16 mouse cellular contexts compared by ENCODE assay signal in the genomic region with DNA sequence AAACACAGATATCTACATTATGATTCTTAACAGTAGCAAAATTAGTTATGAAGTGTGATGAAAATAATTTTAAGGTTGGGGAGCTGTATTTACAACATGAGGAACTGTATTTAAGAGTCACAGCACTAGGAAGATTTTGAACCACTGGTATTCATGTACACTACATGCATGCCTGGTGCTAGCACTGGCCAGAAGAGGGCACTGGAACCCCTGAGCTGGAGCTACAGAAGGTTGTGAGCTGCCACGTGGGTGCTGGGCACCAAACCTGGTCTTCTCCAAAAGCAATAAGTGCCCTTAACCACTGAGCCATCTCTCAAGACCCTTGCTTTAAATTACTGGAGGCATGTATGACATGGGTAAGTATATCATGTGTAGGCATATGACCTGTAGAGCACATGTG. TPM values are rescaled to one million over a fixed set of nuclear protein-coding genes. Genes with fewer than 3 reads are reported as not detected.
DNase-seq lines count a peak whose midpoint lies in the region; ATAC-seq and TF ChIP-seq lines count a peak whose summit lies in the region.
"Had no signal": no experiment of that assay in that cellular context is flagged by ENCODE, and none has a peak within 500 bp of the region (broad histone marks: within the 10 kb centered on the region; RNA-seq: fewer than 3 reads in every experiment).

No protein-coding gene starts in this region.

- peak; percentile 24; the same call in 1 of the 2 replicates for TF ChIP-seq CTCF in heart, adult 2 months (IDR thresholded peaks at IDR 0.05)
- peak; percentile 32; the same call in 1 of the 2 replicates for TF ChIP-seq CTCF in liver, postnatal 0 days (IDR thresholded peaks at IDR 0.05; ENCODE audit: low read depth)
- TF ChIP-seq CTCF in ES-Bruce4 (IDR thresholded peaks at IDR 0.05; ENCODE audit: low read depth, low read length) = peak; percentile 67
- TF ChIP-seq CTCF in embryonic fibroblast, embryonic 13.5 days (IDR thresholded peaks at IDR 0.05; ENCODE audit: borderline replicate concordance, insufficient read depth, low read length) = peak; percentile 12; the same call in 1 of the 2 replicates

- 78% methylated on average over 1 of the region's 1 CpGs for WGBS in heart, adult 2 months
- WGBS in liver, postnatal 0 days (ENCODE audit: insufficient replicate concordance) = 80% methylated on average over 1 of the region's 1 CpGs

- no peaks in the 10 kb centered on the region for H3K4me1 ChIP-seq in heart, adult 2 months (ENCODE audit: control insufficient read depth, insufficient read depth, low read length)
- H3K4me1 ChIP-seq in liver, postnatal 0 days (ENCODE audit: insufficient read depth) = no peaks in the 10 kb centered on the region
- no peaks in the 10 kb centered on the region for H3K4me1 ChIP-seq in ES-Bruce4 (ENCODE audit: control insufficient read depth, insufficient read depth, low read length)
- H3K4me1 ChIP-seq in embryonic fibroblast, embryonic 13.5 days (ENCODE audit: control insufficient read depth, insufficient read depth, low read length) = no peaks in the 10 kb centered on the region
- H3K4me1 ChIP-seq: hindbrain, embryonic 10.5 days; midbrain, embryonic 13.5 days; neural tube, embryonic 15.5 days had no signal

- H3K4me2 ChIP-seq in liver, postnatal 0 days (ENCODE audit: low read depth, low read length) = no peak overlapping the region
- H3K4me2 ChIP-seq: midbrain, embryonic 13.5 days; neural tube, embryonic 15.5 days had no signal

- no peak for DNase-seq in heart, adult 2 months
- no peak for DNase-seq in heart, adult 18-20 months
- no peak for DNase-seq in liver, postnatal 0 days
- DNase-seq in liver = no peak
- DNase-seq in cerebellum, postnatal 36 days = no peak
- DNase-seq in right cerebral cortex, postnatal 10 days (ENCODE audit: low spot score in 2 of 2) = no peak
- DNase-seq: lung, adult 18-20 months had no signal

- peaks cover 4% of the 10 kb centered on the region; the same call in 1 of the 2 replicates for H3K36me3 ChIP-seq in heart, adult 2 months (ENCODE audit: control insufficient read depth, insufficient read depth, low read length)
- H3K36me3 ChIP-seq in liver, postnatal 0 days (replicated peaks; ENCODE audit: insufficient read depth, low read length) = peaks cover 27% of the 10 kb centered on the region
- H3K36me3 ChIP-seq in ES-Bruce4 (ENCODE audit: control insufficient read depth, insufficient read depth, low read length, poor library complexity, severe bottlenecking) = peaks cover 17% of the 10 kb centered on the region

- no peak for TF ChIP-seq POLR2A in heart, adult 2 months (IDR thresholded peaks at IDR 0.05; ENCODE audit: insufficient read depth, low read depth, low read length)
- TF ChIP-seq POLR2A in ES-Bruce4 (IDR thresholded peaks at IDR 0.05; ENCODE audit: insufficient read depth, low read length) = no peak
- TF ChIP-seq POLR2A in embryonic fibroblast, embryonic 13.5 days (IDR thresholded peaks at IDR 0.05; ENCODE audit: low read depth, low read length) = no peak

- no peaks in the 10 kb centered on the region for H3K27me3 ChIP-seq in heart, adult 2 months (ENCODE audit: control insufficient read depth, insufficient read depth, low read length)
- no peaks in the 10 kb centered on the region for H3K27me3 ChIP-seq in liver, postnatal 0 days (ENCODE audit: insufficient read depth, low read length)
- no peaks in the 10 kb centered on the region for H3K27me3 ChIP-seq in ES-Bruce4 (ENCODE audit: control insufficient read depth, insufficient read depth, low read length, poor library complexity, severe bottlenecking)
- H3K27me3 ChIP-seq: midbrain, embryonic 13.5 days; neural tube, embryonic 15.5 days had no signal

- intact Hi-C loops in heart, adult 2 months (cut with DNase I) = no loop called here

- no peak overlapping the region for H3K9ac ChIP-seq in heart, adult 2 months (ENCODE audit: low read depth, low read length)
- H3K9ac ChIP-seq in liver, postnatal 0 days (replicated peaks) = no peak overlapping the region
- H3K9ac ChIP-seq in ES-Bruce4 (ENCODE audit: low read depth, poor library complexity, severe bottlenecking) = no peak overlapping the region
- H3K9ac ChIP-seq: midbrain, embryonic 13.5 days; neural tube, embryonic 15.5 days had no signal

- no peaks in the 10 kb centered on the region for H3K79me2 ChIP-seq in heart, adult 2 months (replicated peaks; ENCODE audit: control insufficient read depth, insufficient read depth, low read length)

- H3K9me3 ChIP-seq in liver, postnatal 0 days (ENCODE audit: low read length) = no peaks in the 10 kb centered on the region
- no peaks in the 10 kb centered on the region for H3K9me3 ChIP-seq in ES-Bruce4 (replicated peaks; ENCODE audit: control insufficient read depth, insufficient read depth, low read length, poor library complexity, severe bottlenecking)
- H3K9me3 ChIP-seq: hindbrain, embryonic 10.5 days; midbrain, embryonic 13.5 days; neural tube, embryonic 15.5 days had no signal

- no peak overlapping the region for H3K4me3 ChIP-seq in heart, adult 2 months
- H3K4me3 ChIP-seq in liver, postnatal 0 days (ENCODE audit: low read depth, low read length) = no peak overlapping the region
- H3K4me3 ChIP-seq in ES-Bruce4 (ENCODE audit: low read depth, low read length) = no peak overlapping the region
- H3K4me3 ChIP-seq in embryonic fibroblast, embryonic 13.5 days (ENCODE audit: insufficient read depth, low read length) = no peak overlapping the region
- H3K4me3 ChIP-seq: hindbrain, embryonic 10.5 days; midbrain, embryonic 13.5 days; myocyte; neural tube, embryonic 15.5 days had no signal

- ATAC-seq in liver, postnatal 0 days = no peak
- ATAC-seq: forebrain, embryonic 16.5 days; midbrain, embryonic 13.5 days had no signal

- H3K27ac ChIP-seq in heart, adult 2 months = no peak overlapping the region
- no peak overlapping the region for H3K27ac ChIP-seq in liver, postnatal 0 days (ENCODE audit: low read depth)
- no peak overlapping the region for H3K27ac ChIP-seq in ES-Bruce4 (ENCODE audit: insufficient read depth, low read length)
- no peak overlapping the region for H3K27ac ChIP-seq in embryonic fibroblast, embryonic 13.5 days (ENCODE audit: insufficient read depth, low read length)
- H3K27ac ChIP-seq: hindbrain, embryonic 10.5 days; macrophage; midbrain, embryonic 13.5 days; neural tube, embryonic 15.5 days had no signal

- TF ChIP-seq EP300 in heart, adult 2 months (IDR thresholded peaks at IDR 0.05; ENCODE audit: insufficient read depth, low read depth, low read length) = no peak
- no peak for TF ChIP-seq EP300 in liver, postnatal 0 days (IDR thresholded peaks at IDR 0.05; ENCODE audit: low read depth)
- no peak for TF ChIP-seq EP300 in ES-Bruce4 (IDR thresholded peaks at IDR 0.05; ENCODE audit: insufficient read depth, low read depth, low read length)

RNA-seq across cellular contexts. Expression of a gene that starts 17.0 kb away (rescaled TPM):
- 10 to 100 TPM; 10.2 to 14.2 TPM for total RNA-seq in heart, adult 2 months (2021)
- polyA plus RNA-seq in heart, adult 2 months (2012; rRNA removed) = 6.6 and 13.3 TPM in 2 replicates
- 1 to 10 TPM; 8.4 to 9.2 TPM for total RNA-seq in heart, adult 18-20 months (2021)
- 3.5 and 3.6 TPM in 2 replicates for polyA plus RNA-seq in liver, postnatal 0 days (2015; fragmentation: Nextera tagmentation; extraction: Ambion mirVana)
- 80.0 and 83.5 TPM in 2 replicates for polyA plus RNA-seq in ES-Bruce4 (2011; ENCODE audit: insufficient read depth, insufficient read length, low read depth, missing spikeins)
- 59.9 and 65.4 TPM in 2 replicates for polyA plus RNA-seq in embryonic fibroblast, embryonic 13.5 days (2011; ENCODE audit: insufficient read length, low read depth, missing spikeins)

RNA-seq across cellular contexts. Expression of a gene that starts 17.0 kb away (rescaled TPM):
- 10 to 100 TPM; 26.3 to 29.7 TPM for total RNA-seq in heart, adult 2 months (2021)
- polyA plus RNA-seq in heart, adult 2 months (2012; rRNA removed) = 10.4 and 18.4 TPM in 2 replicates
- total RNA-seq in heart, adult 18-20 months (2021) = 10 to 100 TPM; 25.6 to 33.4 TPM
- polyA plus RNA-seq in liver, postnatal 0 days (2015; fragmentation: Nextera tagmentation; extraction: Ambion mirVana) = 23.0 and 25.7 TPM in 2 replicates
- 90.6 and 99.8 TPM in 2 replicates for polyA plus RNA-seq in ES-Bruce4 (2011; ENCODE audit: insufficient read depth, insufficient read length, low read depth, missing spikeins)
- polyA plus RNA-seq in embryonic fibroblast, embryonic 13.5 days (2011; ENCODE audit: insufficient read length, low read depth, missing spikeins) = 104 and 112 TPM in 2 replicates

RNA-seq across cellular contexts. Expression of a gene that starts 35.7 kb away (rescaled TPM):
- 100 to 1,000 TPM; 338 to 388 TPM for total RNA-seq in heart, adult 2 months (2021)
- 197 and 335 TPM in 2 replicates for polyA plus RNA-seq in heart, adult 2 months (2012; rRNA removed)
- 100 to 1,000 TPM; 312 to 343 TPM for total RNA-seq in heart, adult 18-20 months (2021)
- polyA plus RNA-seq in liver, postnatal 0 days (2015; fragmentation: Nextera tagmentation; extraction: Ambion mirVana) = 0.32 and 0.52 TPM in 2 replicates
- 2.7 and 3.3 TPM in 2 replicates for polyA plus RNA-seq in ES-Bruce4 (2011; ENCODE audit: insufficient read depth, insufficient read length, low read depth, missing spikeins)
- polyA plus RNA-seq in embryonic fibroblast, embryonic 13.5 days (2011; ENCODE audit: insufficient read length, low read depth, missing spikeins) = 0.53 and 1.1 TPM in 2 replicates
- polyA plus RNA-seq: macrophage had no signal

RNA-seq across cellular contexts. Expression of a gene that starts 50.7 kb away (rescaled TPM):
- under 1 TPM in 1 of 2 experiments, not detected in 1; 0.14 TPM for total RNA-seq in heart, adult 2 months (2021)
- polyA plus RNA-seq in heart, adult 2 months (2012; rRNA removed) = 0.23 and 0.62 TPM in 2 replicates
- under 1 TPM in 1 of 2 experiments, not detected in 1; 0.18 TPM for total RNA-seq in heart, adult 18-20 months (2021)
- polyA plus RNA-seq in liver, postnatal 0 days (2015; fragmentation: Nextera tagmentation; extraction: Ambion mirVana) = 0.18 and 0.40 TPM in 2 replicates
- 0.88 and 1.5 TPM in 2 replicates for polyA plus RNA-seq in ES-Bruce4 (2011; ENCODE audit: insufficient read depth, insufficient read length, low read depth, missing spikeins)
- polyA plus RNA-seq in embryonic fibroblast, embryonic 13.5 days (2011; ENCODE audit: insufficient read length, low read depth, missing spikeins) = not detected in 2 replicates
- total RNA-seq: gastrocnemius, adult 18-20 months had no signal
- polyA plus RNA-seq: macrophage had no signal

Comparison
In these comparisons a context has a peak if more than half of its experiments do, and no peak if none do; other contexts are left out.
1. CTCF ChIP-seq: peak in every context shown above with its lines; median percentile 67 in ES-Bruce4; 32 in liver, postnatal 0 days; 24 in heart, adult 2 months; 12 in embryonic fibroblast, embryonic 13.5 days.
2. RNA of a gene that starts 35.7 kb away (polyA plus RNA-seq): 197 to 335 TPM in heart, adult 2 months; 2.7 to 3.3 TPM in ES-Bruce4, 0.53 to 1.1 TPM in embryonic fibroblast, embryonic 13.5 days and 0.32 to 0.52 TPM in liver, postnatal 0 days; every median in the first group is over 10 times any median in the second.